Mouse (Mus musculus): ENCODE results near the gene Sec61b.

Gene Sec61b

DNA sequence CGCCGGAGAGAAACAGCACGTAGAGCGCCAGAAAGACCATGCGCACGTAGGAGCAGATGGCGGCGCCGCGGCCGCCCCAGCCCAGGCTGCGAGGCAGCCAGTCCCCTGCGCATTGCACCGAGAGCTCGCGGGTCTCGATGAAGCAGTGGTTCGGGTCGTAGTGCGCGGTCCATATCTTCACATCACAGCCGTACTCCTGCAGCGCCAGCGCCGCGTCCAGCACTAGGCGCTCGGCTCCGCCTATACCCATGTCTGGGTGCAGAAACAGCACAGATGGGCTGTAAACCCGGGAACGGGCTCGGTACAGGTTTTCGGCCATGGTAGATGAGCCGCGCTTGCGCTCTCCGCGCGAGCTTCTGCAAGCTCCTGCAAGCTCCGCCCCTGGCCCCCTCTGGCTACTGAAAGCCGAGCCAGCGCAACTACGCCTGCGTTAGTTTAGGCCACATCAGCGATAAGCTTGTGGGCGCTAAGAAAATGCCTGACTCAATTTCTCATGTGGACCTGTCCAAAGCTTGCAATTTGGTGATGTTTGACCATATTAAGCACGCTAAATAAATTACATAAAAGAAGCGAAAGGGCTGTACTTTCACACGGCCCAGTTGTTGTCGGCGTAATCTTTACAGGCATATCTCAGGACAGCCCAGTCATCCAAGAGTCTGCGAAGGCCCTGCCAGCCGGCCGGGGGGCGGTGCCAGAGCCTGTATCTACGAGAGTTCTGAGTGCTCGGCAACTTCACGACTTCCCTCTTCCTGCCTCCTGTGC is at the start of gene Sec61b, which contains the start of gene Alg2:
Gene Sec61b, plus strand, starts transcription at position 691 of the 762 bp plus-strand sequence.
Gene Alg2, minus strand, starts transcription at position 366 of the 762 bp plus-strand sequence.
- DNase-seq (ENCODE audit: low read depth, low spot score) = peak; percentile 97

- no peak for DNase-seq (ENCODE audit: low read depth, low spot score)
These were observed 49.1 kb upstream of the Sec61b start for GRCm38 (mm10) chr4:47425247-47425830.

DNA sequence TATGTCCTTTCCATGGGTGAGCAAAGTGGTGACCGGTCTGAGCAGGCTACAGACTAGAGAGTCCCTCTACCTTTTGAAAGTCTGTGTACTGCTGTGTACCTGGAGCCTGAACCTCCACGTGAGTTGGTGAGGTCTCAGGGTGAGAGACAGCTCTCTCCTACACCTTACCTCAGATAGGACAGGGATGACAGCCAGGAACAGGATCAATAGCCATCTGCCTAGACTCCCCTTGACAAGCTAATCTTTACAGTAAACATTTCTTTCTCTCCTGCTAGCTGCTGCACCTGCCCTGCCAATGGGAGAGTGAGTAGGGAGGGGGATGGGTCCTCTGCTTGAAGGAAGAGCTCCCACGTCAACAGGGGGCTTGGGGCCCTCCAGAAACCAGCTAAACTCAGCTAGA is 46.9 kb upstream of the Sec61b start:
- DNase-seq (ENCODE audit: low read depth, low spot score) = no peak

DNA sequence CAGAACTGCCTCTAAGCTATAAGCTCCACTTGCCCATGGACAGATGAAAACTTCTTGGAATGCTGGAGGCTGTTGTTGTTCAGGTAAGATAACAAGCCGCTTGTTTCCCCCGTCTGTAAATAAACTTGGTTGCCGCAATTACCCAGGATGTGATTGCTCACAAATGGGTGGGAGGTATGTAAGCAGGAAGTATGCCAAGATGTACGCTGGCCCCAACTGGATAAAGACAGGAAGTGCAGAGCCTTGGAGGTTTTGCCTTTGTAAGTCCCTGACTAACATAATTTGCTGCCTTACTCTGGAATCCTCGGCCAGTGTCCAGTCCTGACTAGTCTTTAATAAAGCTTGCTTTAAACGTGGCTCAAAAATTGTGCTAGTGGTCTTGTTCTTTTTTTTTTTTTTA is 43.9 kb upstream of the Sec61b start:
- no peak for DNase-seq (ENCODE audit: low read depth, low spot score)

DNA sequence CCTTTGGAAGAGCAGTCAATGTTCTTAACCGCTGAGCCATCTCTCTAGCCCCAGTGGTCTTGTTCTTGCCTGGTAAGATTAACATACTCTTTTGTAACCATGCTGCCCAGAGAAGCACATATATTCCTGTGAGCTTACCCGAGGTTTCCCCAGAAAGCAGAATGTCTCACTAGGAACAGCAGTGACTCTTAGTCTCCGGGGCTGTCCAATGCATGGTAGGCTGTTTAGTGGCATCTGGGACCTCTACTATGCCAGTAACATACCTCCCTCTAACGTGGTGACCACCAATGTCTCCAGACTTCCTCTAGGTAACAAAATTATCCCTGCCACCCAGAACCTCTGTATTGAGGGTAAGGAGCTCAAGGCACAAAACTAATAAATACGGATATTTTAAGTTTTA is 43.4 kb upstream of the Sec61b start:
- DNase-seq (ENCODE audit: low read depth, low spot score) = no peak

- DNase-seq (ENCODE audit: low read depth, low spot score) = no peak
These were observed 41.7 kb upstream of the Sec61b start for GRCm38 (mm10) chr4:47432766-47433165.

GRCm38 (mm10) chr4:47435131-47435530 is 39.3 kb upstream of the Sec61b start:
- no peak for DNase-seq (ENCODE audit: low read depth, low spot score)

GRCm38 (mm10) chr4:47435566-47436360 is 38.7 kb upstream of the Sec61b start:
- DNase-seq (ENCODE audit: low read depth, low spot score) = no peak

GRCm38 (mm10) chr4:47437365-47438340 is 36.8 kb upstream of the Sec61b start:
- DNase-seq (ENCODE audit: low read depth, low spot score) = peak; percentile 89

- no peak for DNase-seq (ENCODE audit: low read depth, low spot score)
These were observed 35.5 kb upstream of the Sec61b start for GRCm38 (mm10) chr4:47438956-47439355.

GRCm38 (mm10) chr4:47440951-47441350 is 33.5 kb upstream of the Sec61b start:
- DNase-seq (ENCODE audit: low read depth, low spot score) = no peak

DNA sequence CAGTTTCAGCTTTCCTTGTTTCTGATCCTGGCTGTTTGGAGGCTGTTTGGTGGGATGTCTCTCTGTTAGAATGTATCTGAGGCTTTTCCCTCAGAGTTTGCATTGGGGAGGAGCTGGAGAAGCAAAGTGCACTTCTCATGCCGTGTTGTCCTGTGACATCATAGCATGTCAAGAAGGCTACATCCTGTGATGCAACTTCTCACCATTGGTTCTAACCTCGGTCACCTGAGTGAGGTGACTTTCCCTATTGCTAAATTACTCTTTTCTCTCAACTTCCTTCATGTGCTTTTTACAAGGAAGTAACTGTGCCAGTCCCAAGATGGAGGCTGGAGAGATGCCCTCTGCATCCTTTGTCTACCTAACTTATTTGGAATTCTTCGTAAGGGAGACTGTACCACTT is 25.9 kb upstream of the Sec61b start:
- no peak for DNase-seq (ENCODE audit: low read depth, low spot score)

GRCm38 (mm10) chr4:47449116-47449515 is 25.3 kb upstream of the Sec61b start:
- DNase-seq (ENCODE audit: low read depth, low spot score) = no peak

- DNase-seq (ENCODE audit: low read depth, low spot score) = no peak
These were observed 24.6 kb upstream of the Sec61b start for GRCm38 (mm10) chr4:47449586-47450522.

GRCm38 (mm10) chr4:47467196-47467595 is 7.3 kb upstream of the Sec61b start:
- no peak for DNase-seq (ENCODE audit: low read depth, low spot score)

- DNase-seq (ENCODE audit: low read depth, low spot score) = peak; percentile 27
These were observed 881 bp upstream of the Sec61b start for GRCm38 (mm10) chr4:47473586-47473967.

- DNase-seq (ENCODE audit: low read depth, low spot score) = no peak
These were observed 529 bp downstream of the Sec61b start for GRCm38 (mm10) chr4:47474730-47475643.

DNA sequence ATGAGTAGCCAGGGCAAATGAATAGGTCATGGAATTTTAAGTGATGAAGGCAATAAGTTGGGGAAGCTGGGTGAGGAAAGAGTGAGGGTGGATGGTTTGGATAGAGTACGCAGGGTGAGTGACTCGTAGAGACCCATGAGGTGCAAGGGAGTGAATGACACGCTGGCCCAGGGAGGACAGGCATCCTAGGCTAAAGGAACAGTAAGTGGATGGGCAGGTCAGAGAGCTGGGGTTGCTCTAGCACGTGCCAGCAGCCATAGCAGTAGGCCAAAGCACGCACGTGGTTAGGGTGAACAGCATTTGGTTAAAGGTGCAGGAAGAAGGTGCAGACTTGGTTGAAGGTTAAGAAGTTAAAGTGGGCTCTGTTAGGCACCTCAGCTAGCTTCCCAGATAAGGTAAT is 3.1 kb downstream of the Sec61b start:
- DNase-seq (ENCODE audit: low read depth, low spot score) = no peak

DNA sequence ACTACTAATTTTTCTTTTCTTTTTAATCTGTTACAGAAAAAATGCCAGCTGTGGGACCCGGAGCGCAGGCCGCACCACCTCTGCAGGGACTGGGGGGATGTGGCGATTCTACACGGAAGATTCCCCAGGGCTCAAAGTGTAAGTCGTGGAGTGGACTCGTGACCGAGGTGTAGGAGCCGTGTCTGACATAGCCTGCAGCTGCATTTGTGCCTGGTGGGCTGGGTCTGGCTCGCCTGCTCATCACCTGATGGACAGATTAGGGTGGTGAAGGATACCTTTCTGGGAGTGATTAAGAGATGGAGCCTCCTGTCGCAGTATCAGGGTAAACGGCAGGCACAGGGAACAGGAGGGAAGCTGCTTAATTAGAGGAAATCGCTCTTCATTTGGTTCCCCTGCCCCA is 5.6 kb downstream of the Sec61b start:
- DNase-seq (ENCODE audit: low read depth, low spot score) = no peak
